Mouse (Mus musculus) lung, postnatal 25 days (tissue): ENCODE measurements at regions not wholly inside any gene's neighbourhood (a gene's known extent, or its start where the extent isn't known, plus 50 kb on each side); places are given as distances from the start of the nearest gene placed in this dataset.

Source experiments
- DNase-seq: peaks from one replicate; pipeline ENCODE4 v3.0.0; 2022; ENCODE audit warnings: low spot score

DNA sequence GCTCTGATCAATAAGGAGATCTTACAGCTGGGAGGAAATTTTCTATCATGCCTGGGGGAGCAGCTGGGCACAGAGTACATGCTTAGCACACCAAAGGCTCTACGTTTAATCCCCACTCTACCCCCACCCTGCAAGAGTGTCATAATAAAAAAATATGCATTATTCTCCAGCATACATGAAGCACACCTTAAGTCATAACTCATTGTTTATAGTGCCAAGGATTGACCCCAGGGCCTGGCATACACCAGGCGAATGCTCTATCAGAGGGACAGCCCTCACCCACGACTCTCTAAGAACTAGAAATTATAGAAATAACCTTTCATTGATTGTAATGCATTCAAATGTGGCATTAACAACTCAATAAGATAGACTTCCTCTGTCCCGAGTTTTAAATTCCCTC lies 59.4 kb upstream of the Ppp2r5c start:
- DNase-seq, result no peak

DNA sequence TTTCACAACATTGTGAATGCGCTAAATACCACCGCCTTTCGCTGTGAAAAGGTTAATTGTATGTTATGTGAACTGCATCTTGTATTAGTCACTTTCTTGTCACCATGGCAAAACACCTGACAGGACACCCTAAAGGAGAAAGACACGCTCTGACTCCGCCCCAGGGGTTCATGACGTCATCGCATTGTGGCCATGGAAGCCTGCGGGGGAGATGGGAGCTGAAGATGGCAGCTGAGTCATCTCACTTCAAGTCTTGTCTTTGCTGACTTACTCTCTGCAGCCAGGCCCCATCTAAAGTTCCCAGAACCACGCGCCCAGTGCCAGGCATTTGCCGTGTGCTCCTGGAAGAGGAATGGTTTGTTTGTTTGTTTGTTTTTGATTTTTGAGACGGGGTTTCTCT lies 57.5 kb upstream of the Ppp2r5c start:
- no peak for DNase-seq

DNA sequence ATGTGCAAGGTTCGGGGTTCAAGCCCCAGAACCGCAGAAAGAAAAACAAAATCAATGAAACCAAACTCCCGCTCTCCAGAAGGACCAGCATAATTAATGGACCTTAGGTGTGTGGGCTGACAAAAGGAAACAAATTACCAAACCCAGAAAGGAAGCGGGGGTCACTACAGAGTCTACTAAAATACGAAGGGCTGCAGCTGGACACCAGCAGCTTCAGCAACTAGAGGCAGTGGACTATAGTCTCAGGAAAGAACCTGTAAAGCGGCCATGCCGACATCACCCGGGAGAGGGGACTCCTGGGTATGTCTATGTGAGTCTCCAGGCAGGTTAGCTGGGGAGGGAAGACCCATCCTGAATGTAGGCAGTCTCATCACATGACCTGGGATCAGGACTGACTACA lies 55.5 kb upstream of the Ppp2r5c start:
- no peak for DNase-seq

DNA sequence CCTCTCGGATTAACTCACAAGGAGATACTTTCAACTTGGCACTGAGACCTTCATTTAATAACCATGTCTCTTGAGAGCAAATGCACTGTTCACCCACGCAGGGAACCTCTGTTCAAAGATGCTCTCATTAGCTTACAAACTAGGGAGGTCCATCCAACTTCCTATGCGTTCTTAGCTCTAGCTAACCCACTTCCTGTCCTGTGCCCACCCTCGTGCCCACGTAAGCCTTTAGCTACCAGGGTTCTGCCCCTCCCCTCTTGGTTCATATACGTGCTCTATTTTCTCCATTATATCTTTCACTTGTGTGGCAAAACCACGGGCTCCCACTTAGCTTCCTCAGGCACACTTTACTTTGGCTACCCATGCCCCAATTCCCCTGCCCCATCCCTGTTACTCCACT lies 53.4 kb upstream of the Ppp2r5c start:
- DNase-seq, result no peak
